Mouse (Mus musculus) kidney, adult 2 months (tissue): ENCODE results near the gene Rtn4rl1.

ENCODE experiments used
- CTCF ChIP-seq: fragments of 200-500 bp; conservative IDR thresholded peaks from 2 replicates; pipeline ENCODE4 v1.5.1; 2011; ENCODE audit warnings: low read depth, mild to moderate bottlenecking, control low read depth, low read length, moderate library complexity, mixed read lengths; ENCODE audit not compliant: insufficient read depth, insufficient read length
- POLR2A ChIP-seq: fragments of 200-500 bp; IDR thresholded peaks from one replicate; pipeline ENCODE4 v1.6.1; 2011; ENCODE audit warnings: low read depth, low read length, control low read depth

DNA sequence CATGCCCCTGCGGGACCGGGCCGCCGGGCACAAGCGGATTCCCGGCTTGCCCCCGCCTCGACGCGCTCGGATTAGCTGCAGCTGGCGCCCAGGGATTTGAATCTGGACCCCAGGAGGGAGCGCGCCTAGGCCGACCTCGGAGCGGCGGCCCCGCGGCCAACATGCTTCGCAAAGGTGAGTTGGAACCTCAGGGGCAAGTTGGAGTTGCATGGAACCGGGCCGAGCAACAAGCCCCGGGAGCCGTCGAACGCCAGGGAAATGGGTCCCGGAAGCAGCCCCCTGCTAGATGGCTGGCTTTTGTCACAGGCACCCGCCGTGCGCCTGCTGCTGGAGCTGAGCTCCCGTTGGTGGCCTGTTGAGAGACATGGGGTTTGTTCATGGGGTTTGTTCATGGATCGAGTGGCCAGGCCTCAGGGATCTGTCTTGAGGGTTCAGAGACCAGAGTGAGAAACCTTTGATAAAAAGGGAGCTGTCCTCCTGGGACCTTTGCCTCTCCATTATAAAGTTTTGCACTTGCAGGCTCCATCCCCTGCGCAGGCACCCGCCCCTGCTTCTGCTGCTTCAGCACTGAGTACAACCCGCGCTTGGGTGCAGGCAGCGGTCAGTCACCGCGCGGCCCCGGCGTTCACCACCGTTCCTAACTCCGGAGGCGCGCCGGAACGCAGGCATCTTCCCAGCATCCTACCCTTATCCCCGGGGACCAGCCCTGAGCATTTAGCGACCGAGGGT is 702 bp downstream of the Rtn4rl1 start:
- TF ChIP-seq CTCF (no peak), POLR2A (no peak)
